Mouse (Mus musculus) intestine, embryonic 16.5 days (tissue): ENCODE results near the gene Lao1. TPM values are rescaled to one million over a fixed set of nuclear protein-coding genes. Genes with fewer than 3 reads are reported as not detected.
"Not testable (repeated sequence)": the region's sequence is repeated elsewhere in the genome, so short reads cannot be mapped to it uniquely, and the experiment has no call there.

Experiments used
- ATAC-seq: fragments of 200-750 bp; cut with Nextera tagmentation; 2 replicates; pipeline ENCODE4 v1.8.0; 2017; ENCODE audit warnings: moderate TSS enrichment, moderate library complexity
- H3K27ac ChIP-seq: fragments of 300-500 bp; sonication (generic); 2 replicates; pipeline ENCODE4 v1.5.1; 2014; ENCODE audit warnings: mild to moderate bottlenecking, low read length
- H3K27me3 ChIP-seq: fragments of 300-500 bp; sonication (generic); replicated peaks from 2 replicates; pipeline ENCODE4 v1.6.1; 2014; ENCODE audit warnings: low read length, control low read depth, mixed read lengths; ENCODE audit not compliant: control insufficient read depth, insufficient read depth
- H3K36me3 ChIP-seq: fragments of 300-500 bp; sonication (generic); 2 replicates; pipeline ENCODE4 v1.6.1; 2014; ENCODE audit warnings: low read length, control low read depth; ENCODE audit not compliant: control insufficient read depth, insufficient read depth
- H3K4me1 ChIP-seq: fragments of 300-500 bp; sonication (generic); 2 replicates; pipeline ENCODE4 v1.6.1; 2014; ENCODE audit warnings: low read length, control low read depth, mixed read lengths; ENCODE audit not compliant: control insufficient read depth, insufficient read depth
- H3K4me2 ChIP-seq: fragments of 300-500 bp; sonication (generic); 2 replicates; pipeline ENCODE4 v1.6.1; 2014; ENCODE audit warnings: low read depth, low read length, control low read depth
- H3K4me3 ChIP-seq: fragments of 300-500 bp; sonication (generic); 2 replicates; pipeline ENCODE4 v1.5.1; 2014; ENCODE audit warnings: mild to moderate bottlenecking, low read length
- H3K9ac ChIP-seq: fragments of 300-500 bp; sonication (generic); 2 replicates; pipeline ENCODE4 v1.6.1; 2014; ENCODE audit warnings: low read depth, low read length
- H3K9me3 ChIP-seq: fragments of 300-500 bp; sonication (generic); 2 replicates; pipeline ENCODE4 v1.6.1; 2016; ENCODE audit warnings: low read length, control low read depth; ENCODE audit not compliant: control insufficient read depth
- WGBS: fragments of 180-500 bp; shearing (Covaris S2); extraction: QIAGEN DNeasy Blood & Tissue Kit; methylation state at CpG from one replicate; pipeline ENCODE4 v1.1.7; 2014; 5-methylcytosine and 5-hydroxymethylcytosine counted together
- polyA plus RNA-seq: library from polyadenylated mRNA; unstranded; fragments of >200 nt; fragmentation: Nextera tagmentation; extraction: Ambion mirVana; gene quantifications from 2 replicates; pipeline ENCODE4 v1.2.1, GENCODE M21; 2015

Gene Lao1
- not detected in 2 replicates for polyA plus RNA-seq

- Histone ChIP-seq H3K4me1 (no peaks in the 10 kb centered on the region), H3K36me3 (no peaks in the 10 kb centered on the region), H3K9ac (no peak within 1 kb of the TSS), H3K4me2 (no peak within 1 kb of the TSS), H3K27ac (no peak within 1 kb of the TSS), H3K27me3 (no peaks in the 10 kb centered on the region), H3K9me3 (no peaks in the 10 kb centered on the region), H3K4me3 (no peak within 1 kb of the TSS)
- 85% methylated on average over 2 of the region's 2 CpGs for WGBS
- no peak for ATAC-seq
These were observed at the start of gene Lao1 for GRCm38 (mm10) chr4:118961141-118961628. Gene Lao1, plus strand, starts transcription at chr4:118961578.

DNA sequence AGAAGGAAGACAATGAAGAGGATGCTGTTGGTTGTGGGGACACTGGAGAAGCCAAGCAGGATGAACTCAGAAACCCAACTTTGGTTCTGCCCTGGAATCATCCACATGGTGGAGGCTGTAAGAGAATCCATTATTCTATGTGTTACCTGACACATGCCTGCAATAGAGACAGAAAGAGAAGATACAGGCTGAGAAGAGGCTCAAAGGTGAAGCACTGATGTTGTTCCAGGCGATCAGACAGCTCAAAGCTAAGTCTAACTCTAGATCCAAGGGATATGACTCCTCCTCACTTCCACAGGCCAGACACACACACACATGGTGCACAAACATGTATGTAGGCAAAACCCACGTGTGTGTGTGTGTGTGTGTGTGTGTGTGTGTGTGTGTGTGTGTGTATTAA lies 44.0 kb upstream of the Lao1 start, which contains the start of gene Olfr1329:
TSS of gene Olfr1329 (minus strand) at position 101 of the 400 bp plus-strand sequence.
- not testable (repeated sequence) for H3K4me3 ChIP-seq, H3K27ac ChIP-seq, H3K27me3 ChIP-seq, H3K9me3 ChIP-seq, H3K4me1 ChIP-seq, H3K9ac ChIP-seq, H3K4me2 ChIP-seq, ATAC-seq, H3K36me3 ChIP-seq
- 51% methylated on average over 2 of the region's 2 CpGs for WGBS

GRCm38 (mm10) chr4:118931326-118931725 lies 30.1 kb upstream of the Lao1 start:
- 83% methylated on average over 3 of the region's 3 CpGs for WGBS
- H3K4me3 ChIP-seq, H3K4me2 ChIP-seq, H3K36me3 ChIP-seq, H3K9me3 ChIP-seq, H3K27me3 ChIP-seq, H3K4me1 ChIP-seq, H3K9ac ChIP-seq, ATAC-seq, H3K27ac ChIP-seq: not testable (repeated sequence)

- ATAC-seq = no peak
- H3K9me3 ChIP-seq = no peaks in the 10 kb centered on the region
- no peaks in the 10 kb centered on the region for H3K27me3 ChIP-seq
- no peak within 1 kb of the TSS for H3K9ac ChIP-seq
- no peaks in the 10 kb centered on the region for H3K36me3 ChIP-seq
- WGBS = 72% methylated on average over 2 of the region's 2 CpGs
- H3K4me3 ChIP-seq = no peak within 1 kb of the TSS
- H3K4me1 ChIP-seq = no peaks in the 10 kb centered on the region
- H3K27ac ChIP-seq = no peak within 1 kb of the TSS
- H3K4me2 ChIP-seq = no peak within 1 kb of the TSS
These were observed 22.9 kb upstream of the Lao1 start, which contains the start of gene Olfr1328 for GRCm38 (mm10) chr4:118938512-118938911. Gene Olfr1328, minus strand, starts transcription at chr4:118938612.

GRCm38 (mm10) chr4:118958812-118959211 lies 2.6 kb upstream of the Lao1 start:
- H3K27me3 ChIP-seq = no peaks in the 10 kb centered on the region
- H3K9me3 ChIP-seq = no peaks in the 10 kb centered on the region
- H3K4me2 ChIP-seq = no peak overlapping the region
- H3K4me3 ChIP-seq = no peak overlapping the region
- ATAC-seq = no peak
- no peaks in the 10 kb centered on the region for H3K36me3 ChIP-seq
- WGBS = 81% methylated on average over 7 of the region's 7 CpGs
- H3K9ac ChIP-seq = no peak overlapping the region
- no peaks in the 10 kb centered on the region for H3K4me1 ChIP-seq
- H3K27ac ChIP-seq = no peak overlapping the region

DNA sequence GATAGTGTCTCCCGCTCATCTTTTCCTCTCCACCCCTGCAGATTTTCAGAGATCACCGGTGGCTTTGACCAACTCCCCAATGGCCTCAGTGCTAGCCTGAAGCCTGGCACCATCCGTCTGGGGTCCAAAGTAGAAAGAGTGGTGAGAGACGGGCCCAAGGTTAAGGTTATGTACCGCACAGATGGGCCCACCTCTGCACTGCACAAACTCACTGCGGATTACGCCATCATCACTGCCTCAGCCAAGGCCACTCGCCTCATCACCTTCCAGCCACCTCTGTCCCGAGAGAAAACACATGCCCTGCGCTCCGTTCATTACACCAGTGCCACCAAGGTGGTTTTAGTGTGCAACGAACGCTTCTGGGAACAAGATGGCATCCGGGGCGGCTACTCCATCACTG lies 6.3 kb downstream of the Lao1 start:
- 89% methylated on average over 15 of the region's 15 CpGs for WGBS
- H3K27ac ChIP-seq = no peak overlapping the region
- no peak overlapping the region for H3K4me2 ChIP-seq
- no peak overlapping the region for H3K9ac ChIP-seq
- no peak overlapping the region for H3K4me3 ChIP-seq
- no peaks in the 10 kb centered on the region for H3K36me3 ChIP-seq
- ATAC-seq = no peak
- H3K27me3 ChIP-seq = no peaks in the 10 kb centered on the region
- no peaks in the 10 kb centered on the region for H3K4me1 ChIP-seq
- no peaks in the 10 kb centered on the region for H3K9me3 ChIP-seq

DNA sequence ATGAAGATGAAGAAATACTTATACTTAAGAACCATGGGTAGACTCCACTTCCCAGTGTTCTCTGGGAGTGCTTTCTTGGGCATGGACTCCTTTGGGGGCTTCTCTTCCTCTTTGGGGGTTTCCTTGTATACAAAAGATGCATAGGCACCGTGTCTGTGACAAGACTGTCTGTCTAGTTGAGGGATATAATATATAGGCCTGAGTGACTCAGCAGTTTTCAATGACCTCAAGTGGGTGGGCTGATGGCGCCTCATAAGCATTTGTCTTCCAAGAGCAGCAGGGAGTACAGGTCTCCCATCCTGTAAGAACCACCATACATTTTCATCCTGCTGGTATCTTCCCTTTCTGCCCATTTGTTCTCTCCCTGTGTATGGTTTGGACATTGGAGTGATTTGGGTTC lies 11.9 kb downstream of the Lao1 start:
- ATAC-seq = no peak
- no peak overlapping the region for H3K9ac ChIP-seq
- H3K4me3 ChIP-seq = no peak overlapping the region
- no peaks in the 10 kb centered on the region for H3K36me3 ChIP-seq
- H3K27me3 ChIP-seq = no peaks in the 10 kb centered on the region
- 68% methylated on average over 2 of the region's 2 CpGs for WGBS
- H3K4me1 ChIP-seq = no peaks in the 10 kb centered on the region
- no peak overlapping the region for H3K27ac ChIP-seq
- H3K9me3 ChIP-seq = no peaks in the 10 kb centered on the region
- no peak overlapping the region for H3K4me2 ChIP-seq

GRCm38 (mm10) chr4:118985291-118985690 lies 23.9 kb downstream of the Lao1 start:
- Histone ChIP-seq H3K27me3 (no peaks in the 10 kb centered on the region), H3K4me1 (no peaks in the 10 kb centered on the region), H3K4me2 (no peak overlapping the region), H3K4me3 (no peak overlapping the region), H3K9me3 (no peaks in the 10 kb centered on the region), H3K27ac (no peak overlapping the region), H3K36me3 (no peaks in the 10 kb centered on the region), H3K9ac (no peak overlapping the region)
- 86% methylated on average over 4 of the region's 4 CpGs for WGBS
- ATAC-seq = no peak

DNA sequence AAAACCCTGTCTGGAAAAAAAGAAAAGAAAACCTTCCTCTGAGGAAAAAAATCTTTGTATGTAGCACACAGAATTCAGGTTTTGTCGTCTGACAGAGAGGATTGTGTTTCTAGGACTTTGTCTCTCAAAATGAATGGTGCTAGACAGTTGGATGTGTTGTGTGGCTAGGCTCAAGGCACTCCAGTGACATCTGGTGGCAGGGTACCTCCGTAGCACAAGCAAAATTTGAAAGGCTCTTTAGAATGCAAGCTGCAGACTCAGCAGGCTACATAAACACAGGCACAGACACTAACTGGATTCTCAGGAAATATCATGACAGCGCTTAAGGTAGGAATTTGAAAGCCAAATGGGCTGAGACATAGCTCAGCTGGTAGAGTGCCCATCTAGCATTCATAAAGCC lies 27.2 kb downstream of the Lao1 start:
- Histone ChIP-seq H3K9me3 (no peaks in the 10 kb centered on the region), H3K9ac (no peak overlapping the region), H3K4me1 (no peaks in the 10 kb centered on the region), H3K36me3 (no peaks in the 10 kb centered on the region), H3K4me3 (no peak overlapping the region), H3K27me3 (no peaks in the 10 kb centered on the region), H3K27ac (no peak overlapping the region), H3K4me2 (no peak overlapping the region)
- ATAC-seq = no peak
- 7% methylated on average over 3 of the region's 3 CpGs for WGBS

- Histone ChIP-seq H3K4me3 (no peak overlapping the region), H3K9me3 (no peaks in the 10 kb centered on the region), H3K9ac (no peak overlapping the region), H3K4me2 (no peak overlapping the region), H3K4me1 (no peaks in the 10 kb centered on the region), H3K27ac (no peak overlapping the region), H3K36me3 (no peaks in the 10 kb centered on the region), H3K27me3 (no peaks in the 10 kb centered on the region)
- no peak for ATAC-seq
- WGBS = 28% methylated on average over 12 of the region's 12 CpGs
These were observed 28.0 kb downstream of the Lao1 start for GRCm38 (mm10) chr4:118989331-118989730.
